Mouse (Mus musculus) limb, embryonic 15.5 days (tissue): ENCODE results near the gene Tnfsf18. TPM values are rescaled to one million over a fixed set of nuclear protein-coding genes. Genes with fewer than 3 reads are reported as not detected.

ENCODE experiments used
- ATAC-seq: fragments of 200-750 bp; cut with Nextera tagmentation; 2 replicates; pipeline ENCODE4 v1.8.0; 2017; ENCODE audit warnings: low read depth, moderate TSS enrichment; ENCODE audit not compliant: insufficient number of reproducible peaks, low FRiP score, low TSS enrichment
- H3K27ac ChIP-seq: fragments of 300-500 bp; sonication (generic); 2 replicates; pipeline ENCODE4 v1.5.1; 2015; ENCODE audit warnings: moderate library complexity, mild to moderate bottlenecking, inconsistent platforms
- H3K27me3 ChIP-seq: fragments of 300-500 bp; sonication (generic); 2 replicates; pipeline ENCODE4 v1.6.1; 2015; ENCODE audit warnings: inconsistent platforms
- H3K36me3 ChIP-seq: fragments of 300-500 bp; sonication (generic); 2 replicates; pipeline ENCODE4 v1.6.1; 2015; ENCODE audit warnings: inconsistent platforms
- H3K4me1 ChIP-seq: fragments of 300-500 bp; sonication (generic); 2 replicates; pipeline ENCODE4 v1.6.1; 2015; ENCODE audit warnings: inconsistent platforms
- H3K4me2 ChIP-seq: fragments of 300-500 bp; sonication (generic); 2 replicates; pipeline ENCODE4 v1.6.1; 2015; ENCODE audit warnings: mild to moderate bottlenecking, inconsistent platforms
- H3K4me3 ChIP-seq: fragments of 300-500 bp; sonication (generic); 2 replicates; pipeline ENCODE4 v1.5.1; 2015; ENCODE audit warnings: mild to moderate bottlenecking, inconsistent platforms
- H3K9ac ChIP-seq: fragments of 300-500 bp; sonication (generic); 2 replicates; pipeline ENCODE4 v1.6.1; 2015; ENCODE audit warnings: inconsistent platforms
- H3K9me3 ChIP-seq: fragments of 300-500 bp; sonication (generic); 2 replicates; pipeline ENCODE4 v1.6.1; 2016; ENCODE audit warnings: inconsistent platforms
- WGBS: fragments of 180-500 bp; shearing (Covaris S2); methylation state at CpG from one replicate; pipeline ENCODE4 v1.1.7; 2015; 5-methylcytosine and 5-hydroxymethylcytosine counted together
- polyA plus RNA-seq: library from polyadenylated mRNA; unstranded; fragments of >200 nt; fragmentation: Nextera tagmentation; extraction: Ambion mirVana; gene quantifications from 2 replicates; pipeline ENCODE4 v1.2.1, GENCODE M21; 2015

Tnfsf18 gene
- polyA plus RNA-seq, 1 experiment from 2014 or later, result 0.18 TPM

DNA sequence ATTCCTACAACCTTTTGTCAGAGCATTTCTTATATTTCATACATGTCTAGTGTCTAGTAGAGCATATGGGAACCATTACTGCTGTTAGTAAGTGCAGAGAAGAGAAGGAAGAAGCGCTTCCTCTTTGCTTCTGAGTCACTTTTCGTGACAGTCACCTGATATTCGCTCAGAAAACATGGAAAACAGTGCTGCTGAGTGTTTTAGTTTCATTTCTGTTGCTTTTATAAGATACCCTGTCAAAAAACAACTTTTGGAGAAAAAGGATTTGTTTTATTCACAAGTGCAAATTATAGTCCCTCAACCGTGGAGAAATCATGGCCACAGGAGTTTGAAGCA lies 6.3 kb downstream of the Tnfsf18 start:
- Histone ChIP-seq H3K4me2 (no peak overlapping the region), H3K36me3 (no peaks in the 10 kb centered on the region), H3K27ac (no peak overlapping the region), H3K27me3 (no peaks in the 10 kb centered on the region), H3K4me1 (no peaks in the 10 kb centered on the region), H3K9ac (no peak overlapping the region), H3K9me3 (no peaks in the 10 kb centered on the region), H3K4me3 (no peak overlapping the region)
- ATAC-seq, result no peak
- WGBS, result 76% methylated on average over 4 of the region's 4 CpGs

DNA sequence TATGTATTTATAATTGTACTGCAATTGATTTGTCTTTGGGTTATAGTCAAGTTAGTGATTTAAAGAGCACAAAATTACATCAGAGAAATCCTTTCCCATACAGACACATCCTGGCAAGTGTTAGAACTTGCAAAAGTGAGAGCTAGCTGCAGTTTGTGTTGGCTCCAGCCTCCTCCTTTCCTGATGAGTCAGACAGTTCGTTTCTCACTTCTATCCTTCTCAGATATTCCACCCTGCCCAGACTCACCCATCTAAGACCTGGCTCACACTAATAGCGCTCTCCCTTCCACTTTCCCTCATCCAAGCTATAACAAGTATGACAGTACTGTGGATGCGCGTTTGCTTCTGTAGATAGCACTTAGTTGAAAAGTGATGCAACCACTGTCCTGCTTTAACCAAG lies 11.9 kb downstream of the Tnfsf18 start:
- no peaks in the 10 kb centered on the region for H3K36me3 ChIP-seq
- WGBS, result 81% methylated on average over 4 of the region's 4 CpGs
- no peak overlapping the region for H3K9ac ChIP-seq
- no peak overlapping the region for H3K4me2 ChIP-seq
- H3K4me3 ChIP-seq, result no peak overlapping the region
- H3K27me3 ChIP-seq, result no peaks in the 10 kb centered on the region
- H3K27ac ChIP-seq, result no peak overlapping the region
- H3K9me3 ChIP-seq, result no peaks in the 10 kb centered on the region
- H3K4me1 ChIP-seq, result no peaks in the 10 kb centered on the region
- no peak for ATAC-seq

DNA sequence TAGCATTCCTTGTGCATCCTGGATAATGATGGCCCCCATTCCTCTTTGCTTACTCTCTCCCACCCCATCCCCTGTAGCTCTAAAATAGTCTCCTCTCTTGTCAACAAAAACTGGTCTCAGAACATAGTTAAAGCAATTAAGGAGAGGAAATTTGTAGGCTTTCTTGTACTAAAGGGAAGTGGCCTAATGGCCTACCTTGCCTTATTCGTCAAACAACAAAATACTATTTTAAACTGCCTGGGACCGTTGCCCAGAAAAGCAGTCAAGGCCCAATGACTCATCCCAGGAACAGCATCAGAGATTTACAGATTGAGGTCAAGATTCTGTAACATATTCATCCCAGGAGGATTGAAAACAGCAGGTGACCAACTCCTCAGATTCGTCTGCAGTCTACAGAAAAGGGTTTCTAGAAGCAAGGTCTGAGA lies 13.2 kb downstream of the Tnfsf18 start:
- ATAC-seq, result no peak
- H3K27ac ChIP-seq, result 0 out of 2 replicates have a peak overlapping the region, but pooled peaks have one; percentile 35

DNA sequence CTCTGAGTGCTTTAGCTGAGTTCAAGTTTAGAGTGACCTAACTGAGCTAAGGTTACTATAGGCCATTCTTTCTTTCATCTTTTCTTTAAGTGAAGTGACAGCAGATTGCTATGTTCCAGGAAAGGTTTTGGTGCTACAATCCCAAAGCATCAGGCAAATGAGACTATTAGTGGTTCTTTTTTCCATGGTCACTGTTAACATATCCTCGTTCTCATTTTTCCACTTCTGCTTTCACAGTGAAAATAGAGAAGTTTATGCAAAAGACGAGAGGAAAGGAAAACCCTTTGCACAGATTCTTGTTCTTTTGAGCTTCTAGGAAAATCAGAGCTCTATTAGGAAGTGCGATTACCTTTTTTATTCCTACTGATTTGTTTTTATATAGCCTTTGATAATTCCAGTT lies 22.9 kb downstream of the Tnfsf18 start:
- H3K27ac ChIP-seq, result no peak overlapping the region
- H3K4me1 ChIP-seq, result no peaks in the 10 kb centered on the region
- H3K36me3 ChIP-seq, result no peaks in the 10 kb centered on the region
- H3K4me3 ChIP-seq, result no peak overlapping the region
- no peaks in the 10 kb centered on the region for H3K27me3 ChIP-seq
- whole genome bisulfite sequencing, result 73% methylated on average over 3 of the region's 3 CpGs
- no peak overlapping the region for H3K4me2 ChIP-seq
- H3K9me3 ChIP-seq, result no peaks in the 10 kb centered on the region
- ATAC-seq, result no peak
- H3K9ac ChIP-seq, result no peak overlapping the region

More for the DNA sequence above, 13.2 kb downstream of the Tnfsf18 start:
- Histone ChIP-seq H3K4me1 (no peaks in the 10 kb centered on the region), H3K4me2 (no peak overlapping the region), H3K9me3 (no peaks in the 10 kb centered on the region), H3K4me3 (no peak overlapping the region), H3K9ac (no peak overlapping the region), H3K27me3 (no peaks in the 10 kb centered on the region), H3K36me3 (no peaks in the 10 kb centered on the region)
- WGBS, result 34% methylated on average over 3 of the region's 3 CpGs

DNA sequence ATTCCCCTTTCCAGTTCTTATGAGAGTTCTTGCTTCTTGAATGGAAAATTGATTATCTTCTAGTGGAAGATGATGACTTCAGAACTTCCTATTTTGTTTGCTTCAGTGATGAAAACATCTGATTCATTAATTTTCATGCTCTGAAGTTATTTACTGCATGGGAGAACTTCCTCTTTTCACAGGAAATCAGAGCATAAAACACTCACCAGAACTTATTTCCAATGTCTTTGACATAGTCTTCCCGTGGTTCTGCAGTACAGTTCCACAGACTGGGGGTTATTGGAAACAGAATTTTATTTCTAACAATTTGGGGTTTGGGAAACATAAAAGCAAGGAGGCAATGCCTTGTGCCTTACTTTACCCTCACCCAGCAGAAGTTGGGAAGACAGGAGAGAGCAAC lies 25.8 kb downstream of the Tnfsf18 start:
- H3K36me3 ChIP-seq, result no peaks in the 10 kb centered on the region
- no peaks in the 10 kb centered on the region for H3K4me1 ChIP-seq
- H3K9me3 ChIP-seq, result no peaks in the 10 kb centered on the region
- no peak overlapping the region for H3K4me2 ChIP-seq
- H3K27me3 ChIP-seq, result no peaks in the 10 kb centered on the region
- no peak for ATAC-seq
- H3K9ac ChIP-seq, result no peak overlapping the region
- 68% methylated on average over 1 of the region's 1 CpGs for WGBS
- H3K27ac ChIP-seq, result no peak overlapping the region
- H3K4me3 ChIP-seq, result no peak overlapping the region

DNA sequence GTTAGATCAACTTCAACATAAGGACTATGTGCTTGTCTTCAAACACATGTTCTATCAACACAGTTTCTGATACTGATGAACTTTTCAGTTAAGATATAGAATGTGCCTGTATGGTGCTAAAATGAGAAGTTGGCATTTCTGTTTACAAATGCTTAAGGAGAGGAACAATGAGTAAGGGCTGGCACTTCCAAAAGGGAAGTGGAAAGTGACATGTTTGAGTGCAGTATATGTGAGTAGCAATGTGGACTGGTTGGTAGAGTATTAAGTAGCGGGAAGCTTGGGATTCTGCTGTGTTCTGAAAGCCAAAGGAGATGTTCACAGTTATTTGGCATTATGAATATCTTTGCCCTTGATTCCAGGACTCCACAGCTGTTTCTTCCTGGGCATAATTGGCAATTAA lies 33.7 kb downstream of the Tnfsf18 start:
- H3K36me3 ChIP-seq, result no peaks in the 10 kb centered on the region
- ATAC-seq, result no peak
- no peak overlapping the region for H3K4me2 ChIP-seq
- no peak overlapping the region for H3K4me3 ChIP-seq
- no peaks in the 10 kb centered on the region for H3K9me3 ChIP-seq
- WGBS, result 88% methylated on average over 1 of the region's 1 CpGs
- H3K9ac ChIP-seq, result no peak overlapping the region
- H3K4me1 ChIP-seq, result no peaks in the 10 kb centered on the region
- H3K27me3 ChIP-seq, result no peaks in the 10 kb centered on the region
- no peak overlapping the region for H3K27ac ChIP-seq

DNA sequence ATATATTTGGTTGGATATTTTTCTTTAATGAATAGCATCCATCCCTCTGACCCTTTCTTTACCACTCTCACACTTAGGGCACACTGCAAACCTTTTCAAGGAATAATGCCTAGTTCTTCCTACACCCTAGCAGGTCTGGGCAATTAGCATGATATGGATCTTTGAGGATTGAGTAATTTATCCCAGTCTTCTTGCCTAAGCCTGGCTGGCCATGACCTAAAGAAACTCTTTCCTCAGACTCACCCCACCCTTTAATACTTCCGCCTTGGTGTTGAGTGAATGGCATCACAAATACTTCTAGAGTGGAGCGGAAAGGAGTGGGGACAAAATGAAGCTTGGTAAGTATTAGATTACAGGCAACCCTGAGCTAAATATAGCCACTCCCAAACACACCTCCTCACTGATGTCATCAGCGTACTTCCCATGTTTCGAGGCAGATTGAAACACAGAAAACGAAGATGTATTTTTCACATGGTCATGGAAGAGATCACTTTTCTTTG lies 56.2 kb downstream of the Tnfsf18 start:
- Histone ChIP-seq H3K36me3 (no peaks in the 10 kb centered on the region), H3K4me3 (no peak overlapping the region), H3K4me1 (no peaks in the 10 kb centered on the region), H3K27me3 (no peaks in the 10 kb centered on the region), H3K9ac (no peak overlapping the region), H3K4me2 (no peak overlapping the region), H3K9me3 (no peaks in the 10 kb centered on the region), H3K27ac (no peak overlapping the region)
- 84% methylated on average over 5 of the region's 5 CpGs for whole genome bisulfite sequencing
- ATAC-seq, result no peak

DNA sequence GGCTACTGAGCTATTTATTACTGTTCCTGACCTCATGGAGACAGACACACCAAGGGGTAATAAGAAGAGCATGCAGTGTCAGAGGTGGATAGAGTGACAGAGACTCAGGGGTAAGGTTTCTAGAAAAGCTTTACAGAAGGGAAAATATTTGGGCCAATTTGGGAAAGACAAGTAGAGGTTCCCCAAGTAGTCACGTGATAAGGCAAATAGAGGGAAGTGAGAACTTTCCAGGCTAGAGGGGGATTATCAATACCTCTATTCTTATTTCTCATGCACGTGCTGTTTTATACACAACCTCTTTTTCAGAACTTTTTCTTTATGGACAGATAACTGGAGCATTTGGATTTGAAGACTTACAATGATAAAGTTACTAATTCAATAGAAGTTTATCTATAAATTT lies 57.6 kb downstream of the Tnfsf18 start:
- Histone ChIP-seq H3K4me2 (no peak overlapping the region), H3K9me3 (no peaks in the 10 kb centered on the region), H3K27ac (no peak overlapping the region), H3K4me1 (no peaks in the 10 kb centered on the region), H3K4me3 (no peak overlapping the region), H3K27me3 (no peaks in the 10 kb centered on the region), H3K9ac (no peak overlapping the region), H3K36me3 (no peaks in the 10 kb centered on the region)
- 80% methylated on average over 2 of the region's 2 CpGs for WGBS
- no peak for ATAC-seq

Other genes starting within 250 kb of the Tnfsf18 start
- 310 and 325 TPM in 2 replicates for gene Prdx6, start 243.4 kb upstream of the Tnfsf18 start, polyA plus RNA-seq
- 0.08 and 0.12 TPM in 2 replicates for gene Tnfsf4, start 99.2 kb upstream of the Tnfsf18 start, polyA plus RNA-seq